Mouse (Mus musculus) megakaryocyte, embryonic 14.5 days (primary cell): ENCODE results near the gene Prkd2.

ENCODE experiments used
- FLI1 ChIP-seq: IDR thresholded peaks from 2 replicates; pipeline ENCODE4 v1.6.1; 2012; ENCODE audit warnings: low read length, inconsistent platforms, mixed read lengths
- GATA1 ChIP-seq: IDR thresholded peaks from 3 replicates; pipeline ENCODE4 v1.6.1; 2012; ENCODE audit warnings: mixed read lengths, low read length, inconsistent platforms, borderline replicate concordance

DNA sequence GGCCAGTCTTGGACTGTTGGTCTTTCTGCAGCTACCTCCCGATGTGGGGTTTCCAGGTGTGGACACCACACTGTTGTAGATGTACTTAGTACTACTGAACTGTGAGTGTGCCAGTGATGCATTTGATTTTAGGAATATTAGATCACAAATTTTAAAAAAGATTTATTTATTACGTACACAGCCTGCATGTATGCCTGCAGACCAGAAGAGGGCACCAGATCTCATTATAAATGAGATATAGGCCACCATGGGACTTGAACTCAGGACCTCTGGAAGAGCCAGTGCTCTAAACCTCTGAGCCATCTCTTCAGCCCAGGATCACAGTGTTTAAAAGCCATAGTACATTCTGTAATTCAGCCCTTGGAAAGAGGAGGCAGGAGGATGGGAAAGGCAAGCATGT, 30.2 kb upstream of the Prkd2 start:
- TF ChIP-seq FLI1 (no peak), GATA1 (no peak)
